Mouse (Mus musculus): ENCODE data around the gene C1s1.

GRCm38 (mm10) chr6:124549023-124549550 lies 6.9 kb upstream of the C1s1 start:
- TF ChIP-seq POLR2A (IDR thresholded peaks at IDR 0.05; ENCODE audit: low read depth, low read length), result no peak
- no peak for TF ChIP-seq CTCF (IDR thresholded peaks at IDR 0.05; ENCODE audit: borderline replicate concordance, insufficient read depth, low read length)
